Mouse (Mus musculus): ENCODE measurements around the gene Foxf2. TPM values are rescaled to one million over a fixed set of nuclear protein-coding genes. Genes with fewer than 3 reads are reported as not detected.

Gene Foxf2
- total RNA-seq, 2 experiments from 2014 or later = 4.7 to 4.8 TPM

Small RNAs within 50 kb of the gene (microRNA-seq; reads per million reads assigned to microRNA genes)
- 0 reads per million in 2 experiments for gene Gm27516

Other genes starting within 250 kb of the Foxf2 start
- gene Foxq1, start 69.7 kb upstream of the Foxf2 start, total RNA-seq (2021) = 1 to 10 TPM; 1.9 to 2.0 TPM
- gene A530084C06Rik, start 66.5 kb upstream of the Foxf2 start, total RNA-seq (2021) = under 1 TPM; 0.68 to 0.95 TPM
- 1 to 10 TPM; 3.3 to 4.6 TPM for gene Foxc1, start 180.8 kb downstream of the Foxf2 start, total RNA-seq (2021)

All from layer of hippocampus, postnatal 36 days (tissue).